Mouse (Mus musculus): ENCODE results near the gene Ccdc88c. TPM values are rescaled to one million over a fixed set of nuclear protein-coding genes. Genes with fewer than 3 reads are reported as not detected.
A peak's percentile ranks its signal among the peaks of the same experiment; 100 is the strongest.

The Ccdc88c gene
- polyA plus RNA-seq (2016; fragmentation: Nextera tagmentation; extraction: Ambion mirVana): 10.8 and 12.5 TPM in 2 replicates

DNA sequence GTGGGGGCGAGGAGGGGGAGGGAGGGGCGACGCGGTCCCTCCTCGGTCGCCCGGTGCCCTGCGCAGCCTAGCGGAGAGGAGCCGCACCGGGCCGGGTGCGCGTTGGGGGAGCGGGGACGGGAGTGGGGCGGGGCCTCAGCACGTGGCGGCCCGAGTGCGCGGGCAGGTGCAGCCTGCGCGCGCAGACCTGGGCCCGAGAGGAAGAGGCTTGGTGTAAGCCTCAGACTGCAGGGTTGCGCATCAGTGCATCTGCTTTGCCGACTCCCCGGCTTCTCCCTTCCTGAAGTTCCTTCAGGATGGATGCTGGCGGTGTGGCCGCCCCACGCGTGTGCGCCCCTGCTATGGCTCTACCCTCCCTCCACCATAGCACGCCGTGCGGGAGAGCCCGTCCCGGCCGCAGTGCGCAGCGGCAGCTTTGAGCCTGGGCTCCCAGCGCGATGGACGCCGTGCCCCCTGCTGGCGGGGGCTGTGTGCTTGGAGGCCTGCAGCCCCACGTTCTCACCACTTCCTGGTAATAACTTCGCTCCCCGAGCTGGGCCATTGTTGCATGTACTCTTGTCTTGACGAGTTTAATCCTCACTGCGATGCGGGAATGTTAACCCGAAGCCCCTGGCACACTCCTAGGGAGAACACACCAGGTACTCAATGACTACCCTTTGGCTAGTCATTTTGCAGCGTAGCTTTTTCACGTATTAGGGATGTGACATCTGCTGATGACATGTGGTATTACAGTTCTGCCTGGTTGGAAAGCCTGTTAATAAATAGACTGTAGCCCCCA is at the start of gene Ccdc88c:
Ccdc88c (minus strand) TSS at position 103 of the 778 bp plus-strand sequence.
- Histone ChIP-seq H3K36me3 (replicated peaks) (peaks cover 3% of the 10 kb centered on the region; the same call in 1 of the 2 replicates), H3K4me3 (peak within 1 kb of the TSS; percentile 81), H3K27ac (replicated peaks) (peak within 1 kb of the TSS; percentile 94), H3K9me3 (no peaks in the 10 kb centered on the region), H3K27me3 (replicated peaks; ENCODE audit: low read depth, poor library complexity, severe bottlenecking) (peaks cover 33% of the 10 kb centered on the region), H3K4me1 (peaks cover 53% of the 10 kb centered on the region)
- DNase-seq (ENCODE audit: low spot score): peak; percentile 91
- under 1% methylated on average over 56 of the region's 56 CpGs for WGBS

DNA sequence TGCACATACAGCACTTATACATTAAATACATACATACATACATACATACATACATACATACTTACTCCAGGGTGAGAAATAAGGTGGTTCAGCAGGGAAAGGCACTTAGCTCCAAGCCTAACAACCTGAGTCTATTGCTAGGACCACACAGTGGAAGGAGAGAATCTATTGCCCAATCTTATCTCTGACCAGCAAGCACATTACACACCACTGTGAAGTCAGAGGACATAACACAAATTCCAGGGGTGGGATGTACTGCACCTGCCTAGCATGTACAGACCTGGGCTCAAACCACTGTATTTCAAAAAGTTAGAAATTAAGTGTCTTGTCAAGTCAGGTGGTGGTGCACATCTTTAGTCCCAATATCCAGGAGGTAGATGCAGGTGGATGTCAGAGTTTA is 49.1 kb upstream of the Ccdc88c start:
- peaks cover 74% of the 10 kb centered on the region for H3K36me3 ChIP-seq (replicated peaks)
- H3K27ac ChIP-seq (replicated peaks): no peak overlapping the region
- no peak overlapping the region for H3K4me3 ChIP-seq
- DNase-seq (ENCODE audit: low spot score): no peak
- H3K9me3 ChIP-seq: no peaks in the 10 kb centered on the region
- H3K4me1 ChIP-seq: peaks cover 15% of the 10 kb centered on the region
- no peaks in the 10 kb centered on the region for H3K27me3 ChIP-seq (replicated peaks; ENCODE audit: low read depth, poor library complexity, severe bottlenecking)

DNA sequence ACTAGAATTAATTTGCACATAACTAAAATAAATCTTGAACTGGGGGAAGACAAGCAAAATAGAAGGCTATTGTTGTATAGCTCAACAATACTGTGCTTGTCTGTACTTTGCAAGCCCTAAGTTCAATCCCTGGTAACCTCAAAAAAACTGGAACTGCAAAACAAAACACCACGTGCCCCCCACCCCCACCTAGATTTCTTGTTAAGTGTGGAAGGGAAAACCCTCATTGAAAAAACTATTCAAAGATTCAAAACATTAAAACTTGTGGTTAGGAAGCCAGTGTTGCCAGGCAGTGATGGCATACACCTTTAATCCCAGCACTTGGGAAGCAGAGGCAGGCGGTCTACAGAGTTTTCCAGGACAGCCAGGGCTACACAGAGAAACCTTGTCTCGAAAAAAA is 46.6 kb upstream of the Ccdc88c start:
- H3K27me3 ChIP-seq (replicated peaks; ENCODE audit: low read depth, poor library complexity, severe bottlenecking): no peaks in the 10 kb centered on the region
- H3K36me3 ChIP-seq (replicated peaks): peaks cover 88% of the 10 kb centered on the region
- H3K9me3 ChIP-seq: no peaks in the 10 kb centered on the region
- 93% methylated on average over 3 of the region's 3 CpGs for WGBS
- no peaks in the 10 kb centered on the region for H3K4me1 ChIP-seq
- no peak overlapping the region for H3K4me3 ChIP-seq
- no peak overlapping the region for H3K27ac ChIP-seq (replicated peaks)
- no peak for DNase-seq (ENCODE audit: low spot score)

DNA sequence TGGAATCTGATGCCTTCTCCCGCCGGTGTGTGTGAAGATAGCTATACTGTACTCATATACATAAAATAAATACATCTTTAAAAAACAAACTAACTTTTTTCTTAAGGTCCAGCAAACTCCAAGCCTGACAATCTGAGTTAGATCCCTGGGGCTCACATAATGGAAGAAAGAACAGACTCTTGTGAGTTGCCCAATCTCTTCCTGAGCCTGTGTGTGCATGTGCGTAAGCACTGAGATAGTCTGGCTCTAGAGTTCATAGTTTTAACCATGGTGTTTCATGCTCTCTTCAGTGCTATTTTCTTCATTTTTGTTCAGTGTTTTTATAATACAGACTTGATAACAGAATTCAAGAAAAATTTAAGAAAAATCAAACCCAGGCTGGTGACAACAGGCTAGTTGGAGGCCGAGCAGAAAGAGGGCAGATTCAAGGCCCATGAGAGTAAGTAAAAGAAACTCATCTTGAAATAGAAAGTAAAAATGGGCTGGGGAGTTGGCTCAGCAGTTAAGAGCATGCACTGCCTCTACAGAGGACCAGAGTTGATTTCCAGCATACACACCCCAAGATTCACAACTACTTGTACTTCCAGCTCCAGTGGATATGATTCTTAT is 46.1 kb upstream of the Ccdc88c start:
- Histone ChIP-seq H3K9me3 (no peaks in the 10 kb centered on the region), H3K27ac (replicated peaks) (no peak overlapping the region), H3K36me3 (replicated peaks) (peaks cover 83% of the 10 kb centered on the region), H3K4me3 (no peak overlapping the region), H3K4me1 (no peaks in the 10 kb centered on the region), H3K27me3 (replicated peaks; ENCODE audit: low read depth, poor library complexity, severe bottlenecking) (no peaks in the 10 kb centered on the region)
- WGBS: 95% methylated on average over 4 of the region's 4 CpGs
- no peak for DNase-seq (ENCODE audit: low spot score)

DNA sequence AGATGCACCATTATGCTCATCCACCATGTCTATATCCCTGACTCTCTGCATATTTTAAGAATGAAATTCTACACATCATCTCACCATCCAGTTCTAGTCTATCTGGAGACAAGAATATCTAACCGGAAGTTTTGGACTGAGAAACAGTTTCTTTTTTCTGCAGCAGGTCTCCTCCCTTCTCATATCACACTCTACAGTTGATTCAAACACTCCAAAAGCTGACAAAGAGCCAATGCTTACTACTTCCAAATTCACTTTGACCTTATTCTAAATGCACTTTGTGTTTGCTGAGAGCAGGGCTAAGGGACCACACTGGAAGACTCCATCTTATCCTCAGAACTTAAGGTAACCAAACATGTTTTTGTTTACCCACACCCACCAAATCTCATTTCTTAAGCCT is 41.0 kb upstream of the Ccdc88c start:
- no peak for DNase-seq (ENCODE audit: low spot score)
- no peak overlapping the region for H3K4me3 ChIP-seq
- 89% methylated on average over 1 of the region's 1 CpGs for WGBS
- H3K36me3 ChIP-seq (replicated peaks): peaks cover 79% of the 10 kb centered on the region
- no peaks in the 10 kb centered on the region for H3K27me3 ChIP-seq (replicated peaks; ENCODE audit: low read depth, poor library complexity, severe bottlenecking)
- no peak overlapping the region for H3K27ac ChIP-seq (replicated peaks)
- H3K4me1 ChIP-seq: no peaks in the 10 kb centered on the region
- H3K9me3 ChIP-seq: no peaks in the 10 kb centered on the region

DNA sequence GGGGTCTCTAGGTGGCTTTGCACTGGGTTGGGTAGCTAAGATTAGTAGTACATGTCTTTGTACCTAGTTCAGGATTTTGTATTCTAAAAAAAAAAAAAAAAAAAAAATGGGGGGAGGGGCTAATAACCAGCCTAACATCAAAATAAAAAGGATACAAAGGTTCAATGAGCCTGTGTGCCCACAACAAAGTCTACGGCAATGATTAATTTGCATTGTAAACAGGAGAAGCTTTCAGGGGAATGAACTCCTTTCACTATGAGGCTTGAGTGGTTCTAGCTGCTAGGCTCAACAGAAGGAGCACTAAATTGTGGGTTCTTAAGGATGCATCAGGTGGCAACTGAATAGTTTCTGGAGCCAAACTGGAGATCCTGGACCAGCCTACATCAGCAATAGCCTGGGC is 37.5 kb upstream of the Ccdc88c start:
- no peaks in the 10 kb centered on the region for H3K27me3 ChIP-seq (replicated peaks; ENCODE audit: low read depth, poor library complexity, severe bottlenecking)
- WGBS: 93% methylated on average over 1 of the region's 1 CpGs
- H3K9me3 ChIP-seq: no peaks in the 10 kb centered on the region
- H3K27ac ChIP-seq (replicated peaks): no peak overlapping the region
- peaks cover 84% of the 10 kb centered on the region for H3K36me3 ChIP-seq (replicated peaks)
- H3K4me3 ChIP-seq: no peak overlapping the region
- no peak for DNase-seq (ENCODE audit: low spot score)
- H3K4me1 ChIP-seq: no peaks in the 10 kb centered on the region

DNA sequence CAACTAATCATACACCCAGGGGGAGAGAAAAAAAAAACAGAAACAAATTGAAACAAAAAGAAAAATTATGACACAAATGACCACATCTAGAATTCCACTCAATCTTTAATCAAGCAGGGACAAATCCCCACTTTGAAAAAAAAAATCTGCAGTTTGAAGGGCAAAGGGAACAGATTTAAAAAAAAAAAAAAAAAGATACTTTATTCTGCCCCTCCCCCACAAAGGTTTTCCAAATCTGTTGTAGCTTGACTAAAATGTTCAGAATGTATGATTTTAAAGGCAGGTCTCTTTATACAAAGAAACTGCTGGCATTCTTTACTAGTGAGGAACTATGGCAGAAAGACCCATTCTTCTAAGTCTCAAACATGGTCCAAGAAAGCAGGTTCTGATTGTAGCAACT is 11.1 kb upstream of the Ccdc88c start:
- Histone ChIP-seq H3K27me3 (replicated peaks; ENCODE audit: low read depth, poor library complexity, severe bottlenecking) (no peaks in the 10 kb centered on the region), H3K9me3 (no peaks in the 10 kb centered on the region), H3K4me1 (no peaks in the 10 kb centered on the region), H3K4me3 (no peak overlapping the region), H3K36me3 (replicated peaks) (peaks cover 80% of the 10 kb centered on the region), H3K27ac (replicated peaks) (no peak overlapping the region)
- no peak for DNase-seq (ENCODE audit: low spot score)

DNA sequence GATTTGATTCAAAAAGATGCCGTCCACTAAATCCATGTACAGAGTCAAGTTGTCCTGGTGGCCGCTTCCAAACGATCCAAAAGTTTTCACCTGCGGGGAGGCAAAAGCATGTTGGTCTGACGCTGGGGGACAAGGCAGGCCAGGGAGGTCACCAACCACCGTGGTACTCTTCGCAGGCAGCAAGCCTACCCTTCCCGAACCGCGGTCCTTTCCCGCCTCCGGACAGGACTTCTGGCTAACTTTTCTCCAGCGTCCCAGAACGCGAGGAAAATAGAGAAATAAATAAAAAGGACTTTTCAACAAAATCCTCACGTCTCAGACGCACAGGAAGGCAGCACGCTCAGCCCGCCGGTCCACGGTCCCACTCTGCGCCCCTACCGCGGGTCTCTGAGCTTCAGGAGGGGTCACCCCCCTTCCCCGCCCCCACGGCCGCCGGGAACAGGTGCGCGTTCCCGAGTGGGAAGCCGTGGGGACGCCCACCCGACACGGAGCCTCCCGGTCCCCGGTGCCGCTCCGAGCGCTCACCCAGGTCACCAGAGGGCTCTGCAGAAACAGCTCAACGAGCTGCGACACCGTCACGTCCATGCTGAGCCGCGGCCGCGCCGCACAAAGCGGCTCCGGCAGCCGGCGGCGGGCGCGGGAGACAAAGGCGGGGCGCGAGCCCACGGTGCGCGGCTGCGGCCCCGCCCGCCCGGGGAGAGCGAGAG is 456 bp downstream of the Ccdc88c start:
- H3K4me3 ChIP-seq: peak overlapping the region; percentile 81
- no peak for DNase-seq (ENCODE audit: low spot score)
- peaks cover 3% of the 10 kb centered on the region; the same call in 1 of the 2 replicates for H3K36me3 ChIP-seq (replicated peaks)
- H3K27me3 ChIP-seq (replicated peaks; ENCODE audit: low read depth, poor library complexity, severe bottlenecking): peaks cover 33% of the 10 kb centered on the region
- no peaks in the 10 kb centered on the region for H3K9me3 ChIP-seq
- under 1% methylated on average over 67 of the region's 67 CpGs for WGBS
- peak overlapping the region; percentile 94 for H3K27ac ChIP-seq (replicated peaks)
- peaks cover 59% of the 10 kb centered on the region for H3K4me1 ChIP-seq

DNA sequence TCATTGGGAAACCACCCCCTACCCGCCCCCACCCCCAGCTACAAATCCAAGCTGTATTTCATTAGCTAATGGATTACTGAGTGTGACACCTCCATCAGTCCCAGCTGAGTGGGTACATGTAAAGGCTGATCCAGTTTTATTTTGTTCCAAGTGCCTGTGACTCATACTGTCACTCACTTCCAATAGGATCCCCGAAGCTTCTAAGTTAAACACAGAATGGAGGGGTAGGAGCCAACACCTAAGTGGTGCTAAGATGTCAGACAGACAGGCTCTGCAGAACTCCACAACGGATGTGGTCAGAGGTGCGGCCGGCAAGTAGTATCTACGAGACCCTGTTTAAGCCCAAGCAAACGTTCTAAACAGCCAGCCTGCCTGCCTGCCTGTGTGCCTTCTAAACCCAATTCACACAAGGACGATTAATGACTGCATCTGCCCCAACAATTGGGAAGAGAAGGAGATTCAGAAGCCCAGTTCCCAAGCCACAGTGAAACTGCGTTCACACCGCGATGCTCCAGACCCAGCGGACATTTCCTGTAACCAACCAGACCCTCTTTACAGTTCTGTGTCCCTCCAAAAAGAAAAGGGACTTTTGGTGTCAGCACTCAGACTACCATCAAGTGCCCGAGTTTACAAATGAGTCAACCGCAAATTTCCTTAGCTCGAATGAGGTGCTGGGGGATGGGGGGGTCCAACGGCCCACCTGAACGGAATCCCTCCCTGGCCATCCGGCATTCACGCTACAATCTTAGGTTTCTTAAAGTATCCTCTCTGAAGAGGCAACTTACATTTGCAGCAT is 1.2 kb downstream of the Ccdc88c start:
- Histone ChIP-seq H3K4me3 (peak overlapping the region; percentile 81), H3K27ac (replicated peaks) (peak overlapping the region; percentile 94), H3K36me3 (replicated peaks) (peaks cover 7% of the 10 kb centered on the region), H3K27me3 (replicated peaks; ENCODE audit: low read depth, poor library complexity, severe bottlenecking) (peaks cover 33% of the 10 kb centered on the region), H3K9me3 (no peaks in the 10 kb centered on the region), H3K4me1 (peaks cover 59% of the 10 kb centered on the region)
- no peak for DNase-seq (ENCODE audit: low spot score)
- WGBS: 2% methylated on average over 19 of the region's 19 CpGs

DNA sequence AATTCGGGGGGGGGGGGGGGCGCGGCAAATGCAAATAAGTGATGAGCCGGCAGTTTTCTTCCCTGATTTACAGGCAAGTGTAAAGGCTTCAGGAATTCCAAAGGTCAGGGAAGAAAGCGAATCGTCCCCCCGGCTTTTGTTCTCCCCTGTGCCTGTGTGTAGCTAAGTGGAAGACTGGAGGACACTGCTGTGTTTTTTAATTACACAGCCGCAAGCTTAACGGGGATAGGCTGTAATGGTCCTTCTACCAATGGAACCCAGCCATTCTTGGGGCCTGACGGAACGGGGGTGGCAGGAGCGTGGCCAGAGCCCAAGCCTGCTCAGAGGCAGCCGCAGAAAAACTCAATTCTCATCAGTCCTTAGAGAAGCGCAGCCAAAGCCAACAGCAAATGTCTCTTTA is 1.9 kb downstream of the Ccdc88c start:
- 6% methylated on average over 14 of the region's 14 CpGs for WGBS
- H3K27me3 ChIP-seq (replicated peaks; ENCODE audit: low read depth, poor library complexity, severe bottlenecking): peaks cover 33% of the 10 kb centered on the region
- no peaks in the 10 kb centered on the region for H3K9me3 ChIP-seq
- H3K27ac ChIP-seq (replicated peaks): no peak overlapping the region
- peaks cover 64% of the 10 kb centered on the region for H3K4me1 ChIP-seq
- H3K4me3 ChIP-seq: peak overlapping the region; percentile 81
- no peak for DNase-seq (ENCODE audit: low spot score)
- H3K36me3 ChIP-seq (replicated peaks): peaks cover 14% of the 10 kb centered on the region

DNA sequence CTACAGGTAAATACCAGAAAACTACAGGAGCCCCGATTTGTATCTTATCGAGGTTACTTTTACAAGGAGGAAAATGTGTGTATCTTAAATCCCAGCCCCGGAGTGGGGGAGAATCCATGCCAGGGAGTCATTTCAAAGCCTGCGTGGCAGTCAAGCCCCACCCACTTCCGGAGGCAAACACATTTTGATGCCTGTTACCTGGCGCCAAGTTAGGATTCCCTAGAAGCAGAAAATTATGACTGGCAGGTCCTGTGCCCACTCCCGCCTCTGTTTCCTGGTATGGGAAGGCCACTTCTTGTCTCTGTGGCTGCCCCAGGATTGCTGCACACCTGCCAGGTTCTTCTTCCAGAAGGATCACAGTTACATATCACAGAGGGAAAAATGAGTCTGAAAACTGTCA is 2.3 kb downstream of the Ccdc88c start:
- Histone ChIP-seq H3K27me3 (replicated peaks; ENCODE audit: low read depth, poor library complexity, severe bottlenecking) (peaks cover 33% of the 10 kb centered on the region), H3K36me3 (replicated peaks) (peaks cover 18% of the 10 kb centered on the region), H3K27ac (replicated peaks) (no peak overlapping the region), H3K9me3 (no peaks in the 10 kb centered on the region), H3K4me3 (peak overlapping the region; percentile 81), H3K4me1 (peaks cover 68% of the 10 kb centered on the region)
- 53% methylated on average over 7 of the region's 7 CpGs for WGBS
- DNase-seq (ENCODE audit: low spot score): no peak

DNA sequence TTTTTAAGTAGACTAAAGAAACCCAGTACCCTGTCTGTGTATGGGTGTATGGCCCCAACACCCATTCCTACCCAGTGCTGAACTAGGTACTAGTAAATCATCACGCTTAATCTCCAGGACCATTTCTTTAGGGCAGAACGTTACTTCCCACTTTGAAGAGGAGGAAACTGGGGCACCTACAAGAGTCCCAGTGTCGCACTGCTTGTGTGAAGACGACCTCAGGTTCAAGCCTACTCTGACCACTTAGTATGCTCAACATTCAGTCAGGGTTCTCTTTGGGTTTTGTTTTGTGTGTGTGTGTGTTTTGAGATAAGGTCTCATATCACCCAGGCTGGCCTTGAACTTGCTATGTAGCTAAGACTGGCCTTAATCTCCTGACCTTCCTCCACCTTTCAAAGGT is 2.8 kb downstream of the Ccdc88c start:
- peak overlapping the region; percentile 81 for H3K4me3 ChIP-seq
- H3K9me3 ChIP-seq: no peaks in the 10 kb centered on the region
- DNase-seq (ENCODE audit: low spot score): no peak
- 82% methylated on average over 4 of the region's 4 CpGs for WGBS
- peaks cover 23% of the 10 kb centered on the region for H3K36me3 ChIP-seq (replicated peaks)
- H3K27me3 ChIP-seq (replicated peaks; ENCODE audit: low read depth, poor library complexity, severe bottlenecking): peaks cover 33% of the 10 kb centered on the region
- no peak overlapping the region for H3K27ac ChIP-seq (replicated peaks)
- peaks cover 73% of the 10 kb centered on the region for H3K4me1 ChIP-seq

Measured in embryonic facial prominence, embryonic 10.5 days (tissue).